Comparison of ENCODE assay signal across 8 mouse cellular contexts in the genomic region with DNA sequence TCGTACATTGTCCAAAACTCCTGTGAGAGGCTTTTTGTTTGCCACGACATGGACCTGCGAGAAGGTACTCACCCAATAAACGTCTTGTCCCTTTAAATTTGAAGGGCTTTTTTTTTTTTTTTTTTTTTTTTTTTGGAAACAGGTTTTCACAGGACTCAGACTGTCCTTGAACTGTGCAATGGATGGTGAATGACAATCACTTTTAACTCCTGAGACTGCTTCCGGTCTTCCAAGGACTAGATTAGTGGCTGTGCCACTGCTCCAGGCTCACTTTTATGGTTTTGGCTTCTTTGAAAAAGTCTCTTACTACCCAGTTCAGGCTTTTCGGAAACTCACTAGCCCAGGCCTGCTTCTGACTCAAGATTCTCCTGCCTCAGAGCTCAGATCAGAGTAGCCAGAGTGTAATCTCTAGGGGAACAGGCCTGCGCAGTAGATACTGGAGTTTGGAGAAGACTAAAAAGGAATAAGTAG. TPM values are rescaled to one million over a fixed set of nuclear protein-coding genes. Genes with fewer than 3 reads are reported as not detected.
A peak's percentile ranks its signal among the peaks of the same experiment; 100 is the strongest.
DNase-seq lines count a peak whose midpoint lies in the region; ATAC-seq and TF ChIP-seq lines count a peak whose summit lies in the region.

No protein-coding gene starts in this region.

- peak overlapping the region; percentile 83 for H3K4me3 ChIP-seq in testis, adult 2 months (ENCODE audit: control insufficient read depth, low read depth, low read length)
- peak overlapping the region; percentile 73 for H3K4me3 ChIP-seq in midbrain, embryonic 15.5 days

- H3K36me3 ChIP-seq in testis, adult 2 months (ENCODE audit: control insufficient read depth, insufficient read depth, low read length), result peaks cover 2% of the 10 kb centered on the region
- H3K36me3 ChIP-seq in midbrain, embryonic 15.5 days (replicated peaks), result no peaks in the 10 kb centered on the region

- ATAC-seq in midbrain, embryonic 15.5 days (replicated peaks), result peak; percentile 24; the same call in 1 of the 2 replicates

- no peak for TF ChIP-seq CTCF in testis, adult 2 months (IDR thresholded peaks at IDR 0.05; ENCODE audit: control insufficient read depth, insufficient read depth, insufficient replicate concordance, low read depth, low read length)

- H3K9ac ChIP-seq in midbrain, embryonic 15.5 days, result no peak overlapping the region

- no peak for TF ChIP-seq POLR2A in testis, adult 2 months (IDR thresholded peaks at IDR 0.05; ENCODE audit: control insufficient read depth, low read depth, low read length)

- DNase-seq in testis, postnatal 10 days (ENCODE audit: low spot score), result no peak
- DNase-seq in c-Kit-positive CD71-positive TER-119-negative erythroid progenitor cells, embryonic 14.5 days (ENCODE audit: low read depth), result peak; percentile 23
- DNase-seq in heart, adult 8-10 months (ENCODE audit: low spot score), result peak; percentile 29
- DNase-seq in kidney, postnatal 36 days, result peak; percentile 32 to 40
- no peak for DNase-seq in right cerebral cortex, postnatal 4 days
- no peak for DNase-seq in gastrocnemius, postnatal 10 days

- H3K27ac ChIP-seq in testis, adult 2 months (ENCODE audit: control insufficient read depth, insufficient read depth, low read depth, low read length), result peak overlapping the region; percentile 71
- no peak overlapping the region for H3K27ac ChIP-seq in midbrain, embryonic 15.5 days

- no peaks in the 10 kb centered on the region for H3K9me3 ChIP-seq in midbrain, embryonic 15.5 days

- WGBS in midbrain, embryonic 15.5 days, result 19% methylated on average over 7 of the region's 7 CpGs

- peaks cover 7% of the 10 kb centered on the region for H3K4me1 ChIP-seq in testis, adult 2 months (ENCODE audit: control insufficient read depth, insufficient read depth, low read length)
- peaks cover 8% of the 10 kb centered on the region for H3K4me1 ChIP-seq in midbrain, embryonic 15.5 days

- H3K27me3 ChIP-seq in testis, adult 2 months (ENCODE audit: control insufficient read depth, insufficient read depth, low read length), result no peaks in the 10 kb centered on the region
- no peaks in the 10 kb centered on the region for H3K27me3 ChIP-seq in midbrain, embryonic 15.5 days (replicated peaks)

- H3K4me2 ChIP-seq in midbrain, embryonic 15.5 days, result peak overlapping the region; percentile 77

RNA-seq across cellular contexts. Expression of a gene that starts 0.4 kb away (rescaled TPM):
- polyA plus RNA-seq in testis, adult 2 months (2012; rRNA removed), result 101 and 105 TPM in 2 replicates
- 10 to 100 TPM; 77.5 to 93.9 (median 90.6) TPM for total RNA-seq in heart, adult 8-10 months (2022)
- polyA plus RNA-seq in midbrain, embryonic 15.5 days (2015; fragmentation: Nextera tagmentation; extraction: Ambion mirVana), result 37.4 and 43.8 TPM in 2 replicates
- 10 to 100 TPM; 21.9 to 23.3 TPM for total RNA-seq in gastrocnemius, postnatal 10 days (2021)

RNA-seq across cellular contexts. Expression of a gene that starts 7.1 kb away (rescaled TPM):
- polyA plus RNA-seq in testis, adult 2 months (2012; rRNA removed), result 5.0 and 6.2 TPM in 2 replicates
- total RNA-seq in heart, adult 8-10 months (2022), result 10 to 100 TPM; 28.0 to 30.8 (median 30.1) TPM
- 65.3 and 66.8 TPM in 2 replicates for polyA plus RNA-seq in midbrain, embryonic 15.5 days (2015; fragmentation: Nextera tagmentation; extraction: Ambion mirVana)
- 10 to 100 TPM; 28.9 to 31.5 TPM for total RNA-seq in gastrocnemius, postnatal 10 days (2021)

RNA-seq across cellular contexts. Expression of a gene that starts 47.6 kb away (rescaled TPM):
- polyA plus RNA-seq in testis, adult 2 months (2012; rRNA removed), result 1.3 and 1.4 TPM in 2 replicates
- total RNA-seq in heart, adult 8-10 months (2022), result 1 to 10 TPM; 3.6 to 5.2 (median 4.0) TPM
- 9.7 and 10.0 TPM in 2 replicates for polyA plus RNA-seq in midbrain, embryonic 15.5 days (2015; fragmentation: Nextera tagmentation; extraction: Ambion mirVana)
- 10 to 100 TPM; 27.9 to 31.1 TPM for total RNA-seq in gastrocnemius, postnatal 10 days (2021)

Comparison
In these comparisons a context has a peak if more than half of its experiments do, and no peak if none do; other contexts are left out.
1. DNase-seq: peak in c-Kit-positive CD71-positive TER-119-negative erythroid progenitor cells, embryonic 14.5 days (single experiment), heart, adult 8-10 months (single experiment) and kidney, postnatal 36 days (2 of 2); none in testis, postnatal 10 days (single experiment), right cerebral cortex, postnatal 4 days (single experiment) and gastrocnemius, postnatal 10 days (single experiment).
2. RNA of a gene that starts 47.6 kb away (total RNA-seq): 27.9 to 31.1 TPM in gastrocnemius, postnatal 10 days; 3.6 to 5.2 TPM in heart, adult 8-10 months; every median in the first group is over 4 times any median in the second.